In genomic region chr17:35108097-35108496, GRCm38 (mm10) we compare ENCODE assay signal across 25 mouse cellular contexts. TPM values are rescaled to one million over a fixed set of nuclear protein-coding genes. Genes with fewer than 3 reads are reported as not detected.
"Had no signal": no experiment of that assay in that cellular context is flagged by ENCODE, and none has a peak within 500 bp of the region (broad histone marks: within the 10 kb centered on the region; RNA-seq: fewer than 3 reads in every experiment).

Gene Ly6g5c (plus strand): TSS chr17:35108279.

- DNase-seq: kidney, postnatal 14 days; liver; liver, embryonic 13.5 days; liver, postnatal 0 days; lung, postnatal 14 days; retina, postnatal 1 day; right cerebral cortex, postnatal 4 days; spleen, adult 18-20 months; thymus, adult 18-20 months; thymus, postnatal 14 days had no signal

- H3K4me3 ChIP-seq: kidney, embryonic 15.5 days; limb, embryonic 12.5 days; liver, embryonic 13.5 days; lung, embryonic 15.5 days; megakaryocyte, embryonic 14.5 days; midbrain, embryonic 12.5 days; myocyte; neural tube, embryonic 15.5 days had no signal

- H3K9ac ChIP-seq: kidney, embryonic 15.5 days; limb, embryonic 12.5 days; liver, embryonic 13.5 days; liver, postnatal 0 days; lung, embryonic 15.5 days; midbrain, embryonic 12.5 days; neural tube, embryonic 15.5 days had no signal

- H3K4me1 ChIP-seq: lung, embryonic 15.5 days had no signal

- H3K9me3 ChIP-seq: kidney, embryonic 15.5 days; limb, embryonic 12.5 days; liver, embryonic 13.5 days; lung, embryonic 15.5 days; megakaryocyte, embryonic 14.5 days; midbrain, embryonic 12.5 days; neural tube, embryonic 15.5 days had no signal

- ATAC-seq: liver, postnatal 0 days had no signal

- H3K4me2 ChIP-seq: kidney, embryonic 15.5 days; limb, embryonic 12.5 days; liver, embryonic 13.5 days; lung, embryonic 15.5 days; midbrain, embryonic 12.5 days; neural tube, embryonic 15.5 days had no signal

- H3K27me3 ChIP-seq: kidney, embryonic 15.5 days; limb, embryonic 12.5 days; liver, embryonic 13.5 days; lung, embryonic 15.5 days; midbrain, embryonic 12.5 days; neural tube, embryonic 15.5 days had no signal

- H3K27ac ChIP-seq: kidney, embryonic 15.5 days; limb, embryonic 12.5 days; liver, embryonic 13.5 days; lung, embryonic 15.5 days; macrophage; midbrain, embryonic 12.5 days; neural tube, embryonic 15.5 days had no signal

RNA-seq across cellular contexts. Expression of gene Ly6g5c, which starts in this region (rescaled TPM):
- total RNA-seq: layer of hippocampus, adult 8-10 months; layer of hippocampus, postnatal 14 days; left cerebral cortex, adult 18-20 months; left cerebral cortex, postnatal 14 days had no signal
- polyA plus RNA-seq: kidney, embryonic 15.5 days; large intestine, adult 2 months; limb, embryonic 12.5 days; liver, embryonic 13.5 days; liver, postnatal 0 days; lung, embryonic 15.5 days; macrophage; midbrain, embryonic 12.5 days; myocyte; neural tube, embryonic 11.5 days; neural tube, embryonic 15.5 days; stomach, embryonic 14.5 days had no signal
